Mouse (Mus musculus) CD4-positive helper T cell, adult 2 months (primary cell): Measurements from ENCODE around the gene Ston2.
"Not testable (repeated sequence)": the region's sequence is repeated elsewhere in the genome, so short reads cannot be mapped to it uniquely, and the experiment has no call there.

Source experiments
- DNase-seq: peaks from one replicate; pipeline ENCODE4 v3.0.0-alpha.2; 2012; ENCODE audit warnings: low read depth, missing footprints, low spot score

Ston2 gene

GRCm38 (mm10) chr12:91591191-91591590, 197.0 kb downstream of the Ston2 start:
- no peak for DNase-seq

DNA sequence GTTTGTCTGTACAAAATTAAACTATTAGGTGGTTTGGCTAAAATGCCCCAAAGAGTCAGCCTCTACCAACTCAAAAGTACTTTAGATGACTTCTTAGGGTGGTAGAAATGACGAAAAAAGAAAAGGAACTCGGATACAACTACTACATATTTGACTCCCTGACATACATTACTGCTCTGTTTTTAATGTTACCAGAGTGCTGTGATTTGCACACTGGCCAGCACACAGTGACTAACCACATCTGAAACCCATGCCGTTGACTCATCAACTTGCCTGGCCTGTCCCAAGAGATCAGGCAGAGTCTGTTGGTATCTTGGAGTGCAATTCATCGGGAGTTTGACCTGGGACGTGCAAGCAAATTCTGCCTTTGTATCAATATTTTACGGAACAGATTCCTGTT, 197.5 kb downstream of the Ston2 start:
- no peak for DNase-seq

- DNase-seq: peak; percentile 98
These were observed 198.1 kb downstream of the Ston2 start, which contains the start of gene Gtf2a1 for GRCm38 (mm10) chr12:91589847-91590690. Gene Gtf2a1 (minus strand): TSS chr12:91590487.

DNA sequence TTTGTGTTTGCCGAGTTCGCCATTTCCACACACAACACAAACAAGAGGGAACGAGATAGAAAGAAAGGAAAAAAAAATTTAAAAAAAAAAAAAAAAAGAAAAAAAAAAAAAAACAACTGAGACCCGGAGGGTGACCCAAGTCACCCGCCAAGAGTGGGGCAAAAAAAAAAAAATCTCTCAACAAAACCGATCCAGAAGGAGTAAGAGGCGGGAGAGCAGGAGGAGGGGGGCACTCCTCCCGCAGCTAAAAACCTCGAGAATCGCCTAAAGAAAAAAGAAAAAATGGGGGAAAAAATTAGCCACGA, 198.7 kb downstream of the Ston2 start:
- DNase-seq: no peak

- peak; percentile 75 for DNase-seq
These were observed 199.3 kb downstream of the Ston2 start for GRCm38 (mm10) chr12:91588670-91589541.

GRCm38 (mm10) chr12:91588176-91588669, 200.0 kb downstream of the Ston2 start:
- DNase-seq: peak; percentile 95

DNA sequence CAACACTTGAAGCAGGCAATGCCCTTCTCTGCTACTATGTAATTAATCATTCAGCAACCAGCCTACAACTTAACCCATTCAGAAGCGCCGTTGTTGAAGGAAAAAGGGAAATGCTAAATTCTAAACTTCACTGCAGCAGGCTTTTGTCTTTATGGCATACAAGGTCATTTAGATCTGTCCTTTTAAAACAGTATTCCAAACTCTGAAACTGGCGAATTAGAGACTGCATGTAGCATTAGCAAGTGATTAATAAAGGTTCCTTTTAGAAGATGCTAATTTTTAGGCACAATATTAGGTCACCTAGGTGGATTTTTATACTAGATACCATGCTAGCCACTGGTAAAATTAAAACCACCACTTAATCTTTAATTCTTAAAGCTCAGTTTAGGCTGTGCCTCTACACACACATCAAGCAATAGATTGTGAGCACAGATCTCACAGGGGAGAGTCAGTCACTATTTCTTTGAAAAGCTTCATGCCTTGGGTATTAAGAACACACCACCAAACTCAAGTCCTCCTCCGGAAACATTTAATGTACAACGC, 200.6 kb downstream of the Ston2 start:
- DNase-seq: no peak

DNA sequence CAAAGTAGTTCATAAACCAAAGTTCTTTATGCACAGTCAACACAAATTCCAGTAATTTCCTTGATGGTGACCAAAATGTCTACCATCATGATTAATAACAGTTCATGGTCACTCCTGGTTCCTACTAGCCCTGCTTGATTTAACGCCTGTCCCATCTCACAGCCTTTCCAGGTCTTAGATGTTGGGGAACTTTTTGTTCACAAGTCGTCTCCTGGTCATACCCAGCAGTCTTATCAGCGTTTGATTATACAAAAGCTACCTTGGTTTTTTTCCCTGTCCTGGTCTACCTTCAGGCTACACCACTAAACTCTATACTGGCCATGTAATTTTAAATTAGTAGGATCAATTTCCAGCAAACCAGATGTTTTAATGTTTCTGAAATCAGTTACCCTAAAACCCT, 201.1 kb downstream of the Ston2 start:
- no peak for DNase-seq

DNA sequence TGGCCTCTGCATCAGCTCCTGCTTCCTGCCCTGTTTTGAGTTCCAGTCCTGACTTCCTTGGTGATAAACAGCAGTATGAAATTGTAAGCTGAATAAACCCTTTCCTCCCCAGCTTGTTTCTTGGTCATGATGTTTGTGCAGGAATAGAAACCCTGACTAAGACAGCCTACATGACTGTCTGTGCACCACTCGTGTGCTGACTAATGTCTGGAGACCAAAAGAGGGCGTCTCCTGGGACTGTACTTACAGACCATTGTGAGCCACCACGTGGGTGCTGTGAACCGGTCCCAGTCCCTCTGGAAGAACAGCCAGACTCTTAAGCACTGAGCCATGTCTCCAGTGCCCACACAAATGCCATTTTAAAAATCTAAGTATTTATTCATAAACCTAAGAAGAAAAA, 202.4 kb downstream of the Ston2 start:
- DNase-seq: not testable (repeated sequence)

- DNase-seq: no peak
These were observed 203.0 kb downstream of the Ston2 start for GRCm38 (mm10) chr12:91585206-91585605.

- DNase-seq: no peak
These were observed 204.8 kb downstream of the Ston2 start for GRCm38 (mm10) chr12:91583409-91583808.
